Mouse (Mus musculus): ENCODE data around the gene Fam98a.

The Fam98a gene

DNA sequence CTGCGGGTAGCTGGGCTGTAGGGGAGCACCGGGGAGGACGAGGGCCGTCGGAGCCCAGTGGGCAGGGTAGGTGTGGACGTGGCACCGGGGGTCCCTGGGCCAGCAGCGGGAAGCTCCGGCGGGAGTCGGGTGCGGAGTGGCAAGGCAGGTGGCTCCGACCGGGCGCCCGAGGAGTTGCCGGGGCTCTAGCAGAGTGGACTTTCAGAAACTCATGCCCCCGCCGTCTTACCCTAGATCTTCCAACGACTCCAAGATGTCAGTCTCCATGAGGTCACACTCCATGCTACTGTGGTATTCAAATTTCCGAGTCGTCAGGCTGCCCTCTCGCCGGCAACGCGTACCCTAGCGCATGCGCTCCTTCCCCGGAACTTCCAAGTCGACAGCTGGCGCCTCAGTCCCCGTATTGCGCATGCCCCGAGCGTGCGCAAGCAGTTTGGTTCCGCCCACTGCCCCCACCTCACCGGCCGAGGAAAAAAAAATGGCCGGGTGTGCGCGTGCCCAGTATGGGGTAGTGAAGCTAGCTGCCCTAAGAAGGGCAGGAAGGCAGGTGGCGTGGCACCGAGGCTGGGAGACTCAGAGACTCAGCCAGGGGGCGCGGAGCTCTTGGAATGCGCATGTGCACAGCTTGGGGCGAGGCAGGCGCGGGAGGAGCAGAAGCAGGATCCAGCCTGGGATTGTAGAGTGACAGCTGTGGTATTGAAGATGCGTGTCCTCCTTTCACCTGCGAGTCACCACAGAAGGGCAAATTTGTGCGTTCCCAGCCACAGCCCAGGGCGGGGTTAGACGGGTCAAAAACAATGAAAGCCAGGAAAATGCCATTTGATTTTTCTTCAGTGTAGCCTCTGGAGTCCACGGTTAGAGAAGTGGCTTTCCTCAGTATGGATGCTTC lies at the start of gene Fam98a:
TSS of gene Fam98a (minus strand) at position 435 of the 889 bp plus-strand sequence.
- peak; percentile 92 to 98 for DNase-seq (ENCODE audit: low spot score in 2 of 2)

DNA sequence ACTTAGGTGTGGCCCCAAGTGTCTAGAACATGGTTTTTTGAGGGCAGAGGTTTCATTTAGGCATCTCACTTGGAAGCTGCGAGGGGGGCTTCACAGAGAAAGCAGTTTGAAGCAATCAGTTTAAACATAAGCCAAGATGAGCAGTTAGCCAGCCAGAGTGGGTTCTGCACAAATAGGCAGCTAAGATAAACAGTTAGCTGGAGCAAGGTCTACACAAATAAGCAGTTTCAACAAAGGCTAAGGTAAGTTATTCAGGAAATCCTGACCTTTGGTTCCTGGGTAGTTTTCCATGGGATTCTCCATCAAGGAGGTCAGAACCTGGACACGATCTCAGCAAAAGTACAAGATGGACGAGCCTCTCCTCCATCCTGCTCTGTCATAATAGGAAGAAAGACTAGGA lies 46.9 kb upstream of the Fam98a start:
- DNase-seq (ENCODE audit: low spot score in 2 of 2) = no peak

DNA sequence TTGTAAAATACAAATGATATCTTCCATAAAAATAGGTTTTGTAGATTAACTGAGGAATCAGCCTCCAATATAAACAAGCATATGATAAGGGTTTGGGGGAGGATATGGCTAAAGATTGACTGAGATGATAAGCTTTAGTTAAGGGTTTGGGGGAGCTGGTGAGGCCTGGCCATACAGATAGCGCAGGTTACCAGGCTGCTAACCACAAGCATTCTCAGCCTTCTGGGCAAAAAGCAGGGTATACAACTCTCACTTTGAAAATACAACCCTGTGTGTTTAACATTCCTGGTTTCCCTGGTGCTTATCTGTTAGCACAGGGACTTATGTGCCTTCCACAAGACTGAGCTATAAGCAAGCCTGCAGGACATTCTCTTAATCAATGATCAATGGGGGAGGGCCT lies 31.0 kb upstream of the Fam98a start:
- no peak for DNase-seq (ENCODE audit: low spot score in 2 of 2)

DNA sequence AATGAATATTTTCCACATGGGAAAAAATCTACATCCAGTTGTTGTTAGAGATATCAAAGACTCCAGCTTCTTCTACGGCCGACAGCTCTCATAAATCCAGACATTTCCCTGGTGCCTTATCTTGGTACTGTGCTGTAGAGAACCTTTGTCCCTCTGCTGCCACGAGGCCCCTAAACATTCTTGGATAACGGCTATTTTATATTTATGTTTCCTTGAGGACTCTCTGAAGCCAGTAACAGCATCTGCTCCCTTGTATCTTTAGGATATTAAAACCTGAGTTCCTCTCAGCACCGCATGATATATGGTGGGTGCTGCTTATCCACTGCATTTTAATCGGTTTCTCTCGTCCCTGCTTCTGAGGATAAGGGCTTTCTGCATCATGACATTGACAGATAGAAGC lies 23.9 kb upstream of the Fam98a start:
- DNase-seq (ENCODE audit: low spot score in 2 of 2) = no peak

DNA sequence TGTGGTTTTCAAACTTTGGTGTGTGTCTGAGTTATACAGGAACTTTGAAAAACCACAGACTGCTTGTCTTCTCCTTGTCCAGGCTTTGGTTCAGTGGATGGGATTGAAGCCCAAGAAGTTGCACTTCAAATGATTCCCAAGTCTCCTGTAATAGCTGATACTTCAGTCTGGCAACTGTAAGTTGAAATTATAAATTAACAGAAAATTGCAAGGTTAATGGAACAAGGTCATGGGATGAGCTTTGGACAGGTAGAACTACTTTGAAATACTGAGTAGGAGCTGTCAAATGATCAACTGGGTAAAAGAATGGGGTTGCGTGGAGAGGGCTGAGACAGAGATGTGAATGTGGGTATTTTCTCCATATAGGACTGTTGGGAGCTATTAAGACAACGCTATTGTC lies 6.3 kb upstream of the Fam98a start:
- DNase-seq (ENCODE audit: low spot score in 2 of 2) = no peak

DNA sequence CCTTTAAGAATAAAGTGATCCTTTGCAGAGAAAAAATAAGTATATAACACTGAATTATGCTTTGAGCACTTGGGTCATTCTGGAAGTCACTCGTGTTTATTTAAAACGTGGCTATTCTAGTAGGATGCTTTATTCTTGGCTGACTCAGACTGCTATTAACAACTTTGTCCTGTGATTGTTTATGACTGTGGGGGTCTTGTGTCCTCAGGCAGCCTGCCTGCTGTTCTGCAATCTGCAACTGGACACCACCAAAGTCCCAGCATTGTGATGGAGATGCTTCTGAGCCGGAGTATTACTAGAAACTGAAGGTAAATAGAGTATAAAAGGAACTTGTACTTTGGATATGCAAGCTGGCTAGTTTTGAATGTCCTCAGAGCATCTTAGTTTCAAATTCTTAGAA lies 5.3 kb upstream of the Fam98a start:
- no peak for DNase-seq (ENCODE audit: low spot score in 2 of 2)

DNA sequence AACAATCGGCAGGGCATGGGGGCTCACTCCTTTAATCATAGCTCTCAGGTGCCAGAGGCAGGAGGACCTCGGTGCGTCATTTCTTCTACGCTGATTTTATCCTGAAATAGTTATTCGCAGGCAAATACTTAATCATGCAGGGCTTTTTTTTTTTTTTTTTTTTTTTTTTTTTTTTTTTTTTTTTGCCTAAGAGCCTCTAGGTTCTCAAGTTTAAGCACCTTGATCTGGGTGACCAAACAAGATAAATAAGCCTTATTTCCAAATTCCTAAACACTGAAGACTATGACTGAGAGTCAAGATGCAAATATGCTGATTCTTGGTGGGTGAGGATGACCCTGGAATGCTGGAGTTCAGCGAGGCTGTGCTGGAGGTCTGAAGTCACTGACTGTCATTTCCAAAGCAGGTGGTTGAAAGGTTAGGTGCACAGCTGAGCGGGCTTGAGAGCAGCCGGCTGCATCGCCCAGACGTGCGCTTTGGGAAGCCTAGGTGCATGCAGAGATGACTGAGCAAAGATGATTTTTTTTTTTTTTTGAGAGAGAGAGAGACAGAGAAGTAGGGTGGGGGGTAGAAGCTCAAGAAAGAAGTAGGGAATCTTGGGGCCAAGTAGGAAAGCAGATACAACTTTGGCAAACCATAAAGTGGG lies 854 bp downstream of the Fam98a start:
- DNase-seq (ENCODE audit: low spot score in 2 of 2) = no peak

DNA sequence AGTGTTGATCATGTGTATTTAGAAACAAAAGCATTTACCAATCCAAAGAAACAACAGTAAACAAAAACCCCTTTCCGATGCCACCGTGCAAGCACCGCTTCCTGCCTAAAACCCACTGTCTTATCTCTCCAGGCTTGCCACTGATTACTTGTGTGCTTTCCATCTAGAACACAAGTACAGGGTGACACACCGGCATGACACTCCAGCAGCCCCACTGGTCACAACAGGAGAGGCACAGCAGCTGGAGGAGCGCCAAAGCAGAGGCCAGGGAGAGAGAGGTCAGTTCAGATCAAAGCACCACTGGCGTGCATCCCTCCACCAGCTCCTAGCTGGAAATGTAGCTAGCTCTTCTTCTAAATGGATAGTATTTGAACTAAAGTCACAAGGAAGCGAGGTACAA lies 7.5 kb downstream of the Fam98a start:
- DNase-seq (ENCODE audit: low spot score in 2 of 2) = no peak

DNA sequence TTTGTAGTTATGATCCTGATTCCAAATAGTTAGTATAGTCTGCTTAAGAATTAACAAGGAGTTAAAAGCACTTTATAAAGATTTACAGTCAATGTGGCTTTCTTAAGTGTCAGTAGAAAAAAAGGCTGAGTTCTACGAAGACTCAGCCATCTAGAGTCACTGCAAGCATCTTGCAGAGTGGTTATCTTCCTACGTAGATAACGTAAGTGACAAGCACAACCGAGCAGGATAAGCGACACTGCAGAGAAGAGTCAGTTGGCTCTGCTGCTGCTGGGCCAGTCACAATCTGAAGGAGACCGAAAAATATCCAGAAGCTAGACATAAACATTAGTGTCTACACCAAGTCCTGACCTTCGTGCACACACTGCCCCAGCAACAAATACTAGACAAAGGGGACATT lies 8.3 kb downstream of the Fam98a start:
- DNase-seq (ENCODE audit: low spot score in 2 of 2) = no peak

DNA sequence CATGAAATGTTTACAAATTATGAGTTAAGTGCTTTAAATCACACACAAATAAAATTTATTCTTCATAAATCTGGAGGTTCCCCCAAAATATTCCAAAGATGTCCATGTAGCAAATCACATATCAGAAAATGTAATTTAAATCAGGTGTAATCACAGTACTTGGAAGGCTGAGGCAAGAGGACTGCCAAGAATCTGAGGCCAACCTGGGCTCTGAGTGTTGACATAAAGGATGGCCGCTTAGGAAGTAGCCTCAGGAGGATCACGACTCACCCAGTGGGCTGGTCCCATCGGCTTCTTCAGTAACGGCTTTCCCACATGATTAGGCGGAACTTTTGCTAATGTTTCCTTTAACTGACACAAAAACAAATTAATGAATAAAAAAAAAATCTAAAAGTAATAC lies 11.9 kb downstream of the Fam98a start:
- DNase-seq (ENCODE audit: low spot score in 2 of 2) = no peak

DNA sequence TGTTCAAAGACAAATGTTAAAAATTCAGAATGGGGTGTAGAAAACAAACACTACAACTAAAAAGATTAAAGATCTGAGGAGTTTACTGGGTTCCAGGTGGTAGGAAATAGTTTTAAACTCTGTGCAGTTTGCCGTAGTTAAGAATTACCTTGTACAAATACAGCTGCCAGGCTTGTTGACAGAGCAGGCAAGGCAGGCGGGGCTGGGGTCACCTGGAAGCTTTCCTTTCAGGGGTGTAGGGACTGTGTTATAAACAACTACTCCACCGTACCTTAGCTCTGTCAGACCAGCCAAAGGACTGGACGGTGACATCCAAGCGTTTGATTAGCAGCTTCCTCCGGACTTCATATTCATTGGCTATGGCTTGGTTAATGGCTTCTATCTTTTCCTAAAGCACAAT lies 12.6 kb downstream of the Fam98a start:
- no peak for DNase-seq (ENCODE audit: low spot score in 2 of 2)

DNA sequence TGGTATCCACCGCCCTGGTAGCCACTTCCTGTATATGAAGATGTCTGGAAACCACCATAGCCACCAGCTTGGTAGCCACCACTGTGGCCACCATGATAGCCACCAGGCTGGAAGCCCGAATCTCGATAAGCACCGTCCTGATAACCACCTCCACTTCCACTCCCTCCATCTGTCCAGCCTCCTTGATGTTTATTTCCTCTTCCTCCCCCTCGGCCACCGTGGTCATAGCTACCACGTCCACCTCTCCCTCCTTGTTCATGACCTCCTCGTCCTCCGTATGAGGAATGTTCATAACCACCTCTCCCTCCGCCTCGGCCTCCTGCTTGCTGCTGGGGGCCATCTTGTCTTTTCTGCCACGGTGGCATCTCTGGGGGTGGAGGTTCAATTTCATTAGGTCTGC lies 13.3 kb downstream of the Fam98a start:
- DNase-seq (ENCODE audit: low spot score in 2 of 2) = no peak

DNA sequence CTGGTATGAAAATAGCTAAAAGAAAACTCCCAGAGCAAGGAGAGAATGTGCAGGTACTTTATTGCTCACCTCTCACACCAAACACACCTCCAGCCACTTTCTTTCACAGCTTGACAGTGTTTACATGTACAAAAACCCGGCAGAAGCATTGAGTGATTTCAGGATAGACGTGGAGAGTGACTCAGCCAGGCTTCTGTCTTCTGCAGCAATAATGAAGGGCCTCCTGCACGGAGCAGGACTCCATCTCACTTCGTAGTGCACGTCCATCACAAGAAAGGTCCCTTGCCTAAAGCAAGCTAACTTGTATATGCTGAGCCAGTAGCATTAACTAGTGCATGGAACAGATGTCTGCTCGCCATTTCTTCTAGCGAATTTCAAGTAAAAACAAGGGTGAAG lies 14.7 kb downstream of the Fam98a start:
- DNase-seq (ENCODE audit: low spot score in 2 of 2) = no peak

DNA sequence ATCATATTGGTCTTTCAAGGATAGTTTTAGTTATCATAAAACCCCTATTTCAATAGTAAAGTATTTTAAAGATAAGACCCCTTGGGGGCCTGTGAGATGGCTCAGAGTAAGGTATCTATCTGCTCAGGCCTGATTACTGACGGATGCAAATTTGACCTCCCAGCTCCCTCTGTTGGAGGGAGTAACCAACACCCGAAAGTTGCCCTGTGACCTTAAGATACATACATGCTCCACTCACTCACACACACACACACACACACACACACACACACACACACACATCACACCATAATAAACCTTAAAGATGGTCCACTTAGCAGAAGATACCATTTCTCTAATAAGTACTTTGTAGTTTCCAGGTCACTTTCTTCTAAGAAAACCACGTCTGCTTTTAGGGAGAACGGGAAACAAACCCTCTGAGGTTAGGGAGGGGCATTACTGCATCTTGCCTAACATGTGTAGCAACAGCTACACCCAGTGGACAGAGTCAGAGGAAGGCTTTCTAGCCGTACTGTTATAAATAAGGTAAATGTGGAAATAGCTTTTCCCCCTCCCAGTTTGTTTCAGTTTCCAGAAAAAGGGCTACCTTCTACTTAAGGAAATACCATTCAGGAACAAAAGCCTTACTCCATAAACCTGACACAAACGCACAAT lies 15.2 kb downstream of the Fam98a start:
- DNase-seq (ENCODE audit: low spot score in 2 of 2) = peak in 1 of 2 experiments; percentile 18

DNA sequence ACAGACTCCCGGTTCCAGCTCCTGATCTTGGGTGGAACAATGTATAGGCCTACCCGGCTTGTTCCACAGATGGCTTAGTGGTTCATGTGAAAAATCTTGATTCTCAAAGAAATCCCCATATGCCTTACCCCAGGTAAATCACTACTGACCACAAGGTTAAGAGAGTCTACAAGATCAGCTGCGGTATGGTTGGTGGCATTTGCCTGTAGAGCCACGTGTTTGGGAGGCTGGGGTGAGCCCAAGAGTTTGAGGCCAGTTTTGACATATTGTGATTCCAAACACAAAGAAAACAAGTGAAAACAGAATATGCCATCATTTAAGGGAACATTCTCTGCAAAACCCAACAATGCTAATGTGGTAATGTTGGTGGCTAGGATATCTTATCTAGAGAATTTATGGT lies 16.1 kb downstream of the Fam98a start:
- no peak for DNase-seq (ENCODE audit: low spot score in 2 of 2)

DNA sequence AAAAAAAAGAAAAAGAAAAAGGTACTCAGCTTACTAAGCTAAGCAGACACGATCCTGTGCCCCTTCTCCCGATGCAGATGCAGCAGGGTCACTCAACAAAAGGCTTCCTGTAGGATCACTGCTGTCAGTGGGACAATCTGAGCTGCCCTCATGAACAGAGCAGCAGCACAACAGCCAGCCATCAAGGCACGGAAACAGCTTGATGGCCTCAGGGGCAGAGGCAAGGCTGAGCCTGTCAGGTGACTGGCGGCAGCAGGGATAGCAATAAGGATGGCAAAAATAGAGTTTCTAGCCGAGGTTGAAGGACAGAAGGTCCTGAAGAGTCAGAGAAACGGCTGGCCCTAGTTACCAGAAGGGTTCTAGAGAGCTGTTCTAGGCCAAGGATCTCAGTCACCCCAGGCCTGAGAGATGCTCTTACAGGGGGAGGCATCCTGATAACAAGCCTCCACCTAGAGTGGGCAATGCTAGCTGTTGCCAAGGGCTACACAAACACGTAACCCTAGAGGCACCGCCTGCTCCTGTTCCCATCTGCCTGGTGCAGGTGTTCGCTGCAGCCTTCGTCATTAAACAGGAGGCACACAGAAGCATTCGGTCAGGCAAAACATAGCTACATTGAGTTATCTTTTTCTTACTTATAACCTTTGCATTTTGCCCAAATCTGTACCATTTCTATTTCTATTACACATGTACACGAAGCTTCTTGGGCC lies 17.3 kb downstream of the Fam98a start:
- DNase-seq (ENCODE audit: low spot score in 2 of 2) = no peak

DNA sequence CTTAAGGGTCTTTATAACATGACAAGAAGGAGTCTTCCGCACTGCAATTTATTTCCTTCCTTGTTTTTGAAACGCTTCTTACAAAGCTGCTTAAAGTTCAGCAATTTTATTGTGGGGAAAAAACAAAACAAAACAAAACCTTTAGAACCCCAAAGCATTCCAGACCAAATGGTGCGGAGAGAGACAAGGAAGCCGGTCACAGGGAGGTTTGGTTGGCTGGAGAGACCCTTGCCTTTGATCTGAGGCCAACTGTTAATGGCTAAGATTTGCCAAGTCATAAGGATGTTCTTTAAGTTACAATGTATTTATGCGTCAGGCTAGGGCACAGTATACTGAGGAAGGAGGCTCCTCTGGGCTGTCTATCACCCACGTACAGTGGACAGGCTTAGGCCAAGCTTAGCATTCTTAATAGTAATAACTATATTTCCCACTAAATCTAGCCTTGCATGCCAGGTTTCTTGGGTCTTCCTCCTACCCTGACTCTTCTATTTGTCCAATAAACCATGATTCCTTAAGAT lies 19.2 kb downstream of the Fam98a start:
- no peak for DNase-seq (ENCODE audit: low spot score in 2 of 2)

DNA sequence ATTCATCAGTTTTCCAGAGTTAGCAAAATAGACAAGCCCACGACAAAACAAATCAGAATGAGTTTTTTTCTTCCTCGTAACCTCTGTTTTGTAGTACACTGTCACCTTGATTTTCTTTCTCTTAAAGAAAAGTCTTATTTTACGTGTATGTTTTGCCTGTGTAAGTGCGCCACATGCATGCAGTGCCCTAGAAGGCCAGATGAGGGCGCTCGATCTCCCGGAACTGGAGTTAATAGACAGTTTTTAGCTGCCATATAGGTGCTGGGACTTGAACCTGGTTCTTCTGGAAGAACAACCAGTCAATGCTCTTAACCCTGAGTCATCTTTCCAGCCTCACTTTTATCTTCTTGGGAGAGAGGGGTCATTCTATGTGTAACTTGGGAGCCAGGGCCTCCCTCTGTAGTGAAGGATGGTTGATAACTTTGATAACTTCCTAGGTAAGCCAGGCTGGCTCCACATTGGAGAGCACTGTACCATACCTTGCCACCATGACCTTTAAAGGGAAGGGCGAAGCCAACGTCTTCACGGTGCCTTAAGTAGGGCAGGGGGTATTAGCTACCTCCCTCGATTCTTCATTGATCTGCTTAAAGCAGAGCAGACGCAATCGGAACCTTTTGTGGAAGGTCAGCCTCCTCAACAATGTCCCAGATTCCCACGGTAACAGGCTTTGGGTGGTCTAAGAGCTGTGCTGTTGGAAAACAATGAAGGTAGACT lies 22.4 kb downstream of the Fam98a start:
- no peak for DNase-seq (ENCODE audit: low spot score in 2 of 2)

DNA sequence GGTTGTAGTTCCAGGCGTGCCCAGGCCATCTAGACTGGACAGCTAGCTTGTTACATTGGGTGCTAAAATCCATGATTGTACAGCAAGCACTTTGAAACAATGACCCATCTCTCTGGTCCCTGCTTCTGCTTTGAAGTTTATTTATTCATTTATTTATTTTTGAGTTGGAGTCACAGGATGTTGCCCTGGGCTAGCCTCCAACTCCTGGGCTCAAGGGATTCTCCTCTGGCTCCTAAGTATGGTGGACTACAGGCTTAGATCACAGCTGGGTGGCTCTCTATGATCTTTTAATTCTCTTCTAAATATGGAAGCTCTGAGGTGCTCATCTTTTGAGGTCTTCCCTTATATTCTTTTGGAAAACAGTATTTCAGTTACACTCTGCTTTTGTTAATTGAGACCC lies 25.3 kb downstream of the Fam98a start:
- DNase-seq (ENCODE audit: low spot score in 2 of 2) = no peak

DNA sequence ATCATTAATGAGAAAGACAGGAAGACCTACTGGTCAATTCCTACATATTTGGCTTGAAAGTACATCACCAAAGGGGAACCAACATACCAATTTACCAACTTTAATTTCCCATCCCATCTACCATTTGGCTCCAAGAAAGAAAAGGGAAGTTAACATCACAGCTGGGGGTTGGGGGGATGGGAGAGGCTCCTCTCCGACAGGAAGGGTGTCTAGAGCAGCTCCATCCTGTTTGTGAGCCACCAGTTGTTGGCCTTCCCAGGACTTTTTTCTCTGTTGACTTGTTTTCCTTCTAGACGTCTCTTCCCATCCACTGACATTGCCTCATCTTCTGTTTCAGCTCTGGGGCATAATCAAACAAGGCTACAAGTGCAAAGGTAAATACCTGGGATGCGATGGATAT lies 27.9 kb downstream of the Fam98a start:
- DNase-seq (ENCODE audit: low spot score in 2 of 2) = no peak

DNA sequence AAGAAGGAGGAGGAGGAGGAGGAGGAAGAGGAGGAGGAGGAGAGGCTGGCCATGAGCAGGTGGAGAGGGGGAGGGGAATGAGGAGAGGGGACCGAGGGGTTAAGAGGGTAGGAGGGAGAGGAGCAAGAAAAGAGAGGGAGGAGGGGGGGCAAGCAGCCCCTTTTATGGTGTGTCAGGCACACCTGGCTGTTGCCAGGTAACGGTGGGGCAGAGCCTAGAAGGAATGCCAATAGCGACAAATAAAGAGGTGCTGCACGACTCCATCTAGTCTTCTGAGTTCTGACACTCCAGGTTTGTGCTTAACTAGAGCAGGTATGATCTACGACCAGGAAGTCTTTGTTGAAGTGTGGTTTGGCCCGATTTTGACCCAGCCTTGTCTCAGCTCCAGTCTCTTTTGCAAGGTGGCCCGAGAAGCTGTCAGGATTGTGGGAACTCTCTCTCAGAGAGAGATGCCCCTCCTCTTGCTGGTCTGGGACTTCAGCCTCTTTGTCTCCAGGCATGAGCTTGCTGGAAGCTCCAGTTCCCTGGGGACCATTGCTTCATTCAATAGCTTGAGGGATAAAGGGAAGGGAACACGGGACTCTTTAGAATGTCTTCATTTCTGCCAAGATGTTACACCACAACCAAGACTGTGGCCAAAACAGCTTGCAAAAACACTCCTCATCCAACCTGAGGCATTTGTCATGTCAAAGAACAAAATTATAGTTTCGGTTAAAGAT lies 29.2 kb downstream of the Fam98a start:
- no peak for DNase-seq (ENCODE audit: low spot score in 2 of 2)

All from cerebellum, postnatal 4 days (tissue).